ENCODE assay signal across 15 mouse cellular contexts in the genomic region with DNA sequence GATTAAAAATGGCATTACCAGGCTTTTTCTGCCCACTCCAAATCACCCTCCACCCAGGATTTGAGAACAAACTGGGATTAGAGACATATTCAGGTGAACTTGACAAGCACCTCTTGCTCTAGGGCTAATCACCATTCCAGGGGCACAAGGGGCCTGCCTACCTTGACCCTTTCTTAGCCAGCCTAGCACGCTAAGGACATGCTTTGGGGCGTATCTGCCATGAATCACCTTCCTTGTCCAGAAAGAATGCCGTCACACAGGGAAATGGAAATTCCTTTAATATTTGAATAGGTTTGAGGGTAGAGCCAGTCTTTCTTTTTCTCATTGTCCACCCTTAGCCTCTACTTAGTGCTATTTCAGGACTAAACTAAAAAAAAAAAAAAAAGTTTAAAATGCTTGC.
"Had no signal": no experiment of that assay in that cellular context is flagged by ENCODE, and none has a peak within 500 bp of the region (broad histone marks: within the 10 kb centered on the region; RNA-seq: fewer than 3 reads in every experiment).

No protein-coding gene starts in this region.

- H3K4me1 ChIP-seq: liver, embryonic 12.5 days; neural tube, embryonic 15.5 days had no signal

- H3K9me3 ChIP-seq: limb, embryonic 15.5 days; liver, embryonic 12.5 days; midbrain, embryonic 10.5 days; neural tube, embryonic 15.5 days had no signal

- H3K36me3 ChIP-seq: limb, embryonic 15.5 days; liver, embryonic 12.5 days; midbrain, embryonic 10.5 days; neural tube, embryonic 15.5 days had no signal

- H3K4me2 ChIP-seq: limb, embryonic 15.5 days; liver, embryonic 12.5 days; neural tube, embryonic 15.5 days had no signal

- H3K27me3 ChIP-seq: limb, embryonic 15.5 days; liver, embryonic 12.5 days; neural tube, embryonic 15.5 days had no signal

- DNase-seq: kidney, adult 18-20 months; kidney, postnatal 14 days; left cerebral cortex, postnatal 4 days; lung, postnatal 36 days; midbrain, embryonic 14.5 days; right cerebral cortex, adult 18-20 months; right cerebral cortex, postnatal 25 days; thymus, adult 18-20 months; thymus, postnatal 14 days had no signal

- ATAC-seq: hindbrain, postnatal 0 days; liver, embryonic 12.5 days had no signal

- H3K4me3 ChIP-seq: limb, embryonic 15.5 days; liver, embryonic 12.5 days; midbrain, embryonic 10.5 days; myocyte; neural tube, embryonic 15.5 days had no signal

- H3K9ac ChIP-seq: limb, embryonic 15.5 days; liver, embryonic 12.5 days; neural tube, embryonic 15.5 days had no signal

- H3K27ac ChIP-seq: hindbrain, postnatal 0 days; limb, embryonic 15.5 days; liver, embryonic 12.5 days; midbrain, embryonic 10.5 days; neural tube, embryonic 15.5 days had no signal
